Mouse (Mus musculus) testis, adult 2 months (tissue): ENCODE data around the gene Phykpl. TPM values are rescaled to one million over a fixed set of nuclear protein-coding genes. Genes with fewer than 3 reads are reported as not detected.
"Not testable (repeated sequence)": the region's sequence is repeated elsewhere in the genome, so short reads cannot be mapped to it uniquely, and the experiment has no call there.

Source experiments
- H3K27ac ChIP-seq: fragments of 200-500 bp; 2 replicates; pipeline ENCODE4 v1.5.1; 2012; ENCODE audit warnings: low read depth, low read length; ENCODE audit not compliant: control insufficient read depth, insufficient read depth
- H3K27me3 ChIP-seq: fragments of 200-500 bp; 2 replicates; pipeline ENCODE4 v1.6.1; 2012; ENCODE audit warnings: mild to moderate bottlenecking, low read length, moderate library complexity; ENCODE audit not compliant: control insufficient read depth, insufficient read depth
- H3K36me3 ChIP-seq: fragments of 200-500 bp; 2 replicates; pipeline ENCODE4 v1.6.1; 2012; ENCODE audit warnings: mild to moderate bottlenecking, low read length; ENCODE audit not compliant: control insufficient read depth, insufficient read depth
- H3K4me1 ChIP-seq: fragments of 200-500 bp; 2 replicates; pipeline ENCODE4 v1.6.1; 2012; ENCODE audit warnings: low read length; ENCODE audit not compliant: control insufficient read depth, insufficient read depth
- H3K4me3 ChIP-seq: fragments of 200-500 bp; 2 replicates; pipeline ENCODE4 v1.5.1; 2012; ENCODE audit warnings: low read depth, mild to moderate bottlenecking, low read length, moderate library complexity, mixed read lengths; ENCODE audit not compliant: control insufficient read depth
- CTCF ChIP-seq: fragments of 200-500 bp; IDR thresholded peaks from 2 replicates; pipeline ENCODE4 v1.5.1; 2012; ENCODE audit warnings: low read depth, mild to moderate bottlenecking, inconsistent platforms, low read length, moderate library complexity; ENCODE audit not compliant: control insufficient read depth, insufficient read depth, insufficient replicate concordance
- POLR2A ChIP-seq: fragments of 200-500 bp; IDR thresholded peaks from 2 replicates; pipeline ENCODE4 v1.6.1; 2012; ENCODE audit warnings: low read depth, mild to moderate bottlenecking, inconsistent platforms, low read length, moderate library complexity; ENCODE audit not compliant: control insufficient read depth
- polyA plus RNA-seq: library from polyadenylated mRNA; depleted of rRNA; stranded (reverse); fragments of >200 nt; gene quantifications from 2 replicates; pipeline ENCODE4 v1.2.3, GENCODE M21; 2012

The Phykpl gene
- polyA plus RNA-seq, 1 experiment = 7.3 TPM

DNA sequence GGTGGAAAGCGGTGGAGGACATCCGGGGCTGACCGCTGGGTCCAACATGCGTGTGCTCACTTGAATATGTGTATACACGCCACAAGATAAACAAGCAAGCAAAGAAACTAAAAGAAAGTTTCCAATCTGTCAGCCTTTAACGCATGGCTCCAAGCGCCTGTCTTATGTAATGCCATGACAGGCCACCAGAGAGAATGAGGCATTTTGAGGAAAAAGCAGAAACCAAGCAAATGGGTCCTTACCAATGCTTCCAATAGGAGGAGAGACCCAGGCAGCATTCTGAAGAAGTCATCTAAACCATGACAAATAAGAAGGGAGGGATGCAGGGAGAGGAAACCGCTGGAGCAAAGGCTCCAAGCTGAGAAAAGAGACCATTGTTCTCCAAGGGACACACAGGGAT lies 29.7 kb downstream of the Phykpl start:
- Histone ChIP-seq H3K36me3 (no peaks in the 10 kb centered on the region), H3K4me3 (no peak overlapping the region), H3K27ac (no peak overlapping the region), H3K4me1 (peaks cover 12% of the 10 kb centered on the region), H3K27me3 (no peaks in the 10 kb centered on the region)
- TF ChIP-seq POLR2A (no peak), CTCF (no peak)

DNA sequence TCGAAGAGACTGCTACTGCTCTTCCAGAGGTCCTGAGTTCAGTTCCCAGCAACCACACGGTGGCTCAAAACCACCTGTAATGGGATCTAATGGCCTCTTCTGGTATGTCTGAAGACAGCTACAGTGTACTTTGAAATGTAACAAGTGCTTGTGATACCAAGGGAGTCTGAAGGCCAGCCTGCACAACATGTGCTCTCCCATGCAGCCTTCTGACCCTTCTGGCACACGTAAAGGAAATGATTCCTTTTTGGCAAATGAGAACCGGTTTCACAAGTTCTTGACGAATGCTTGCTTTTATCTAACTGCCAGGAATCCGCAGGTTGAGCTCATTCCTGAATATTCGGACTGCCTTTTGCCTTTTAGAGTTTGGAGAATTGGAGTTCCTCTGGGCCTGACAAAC lies 30.6 kb downstream of the Phykpl start:
- Histone ChIP-seq H3K36me3 (no peaks in the 10 kb centered on the region), H3K27me3 (no peaks in the 10 kb centered on the region), H3K4me3 (peak overlapping the region; percentile 75; the same call in 1 of the 2 replicates), H3K27ac (peak overlapping the region; percentile 91), H3K4me1 (peaks cover 12% of the 10 kb centered on the region)
- TF ChIP-seq POLR2A = no peak
- TF ChIP-seq CTCF = no peak

DNA sequence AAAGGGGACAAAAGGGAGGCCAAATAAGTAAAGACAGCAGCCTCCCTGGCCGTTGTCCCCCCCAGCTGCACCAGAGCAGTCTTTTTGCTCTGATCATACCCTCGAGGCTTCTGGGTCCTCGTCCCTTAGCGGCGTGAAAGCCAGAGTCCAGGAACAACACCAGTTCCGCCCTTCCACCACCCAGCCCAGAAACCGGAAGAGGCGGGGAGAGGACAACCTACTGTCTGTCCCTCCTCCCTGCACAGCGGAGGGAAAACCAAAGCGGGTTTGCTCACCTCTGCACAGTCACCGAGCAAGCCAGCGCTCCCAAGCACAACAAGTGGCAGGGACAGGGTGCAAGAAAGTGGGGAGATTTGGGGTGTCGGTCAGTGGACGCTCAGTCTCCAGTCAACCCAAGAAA lies 31.0 kb downstream of the Phykpl start:
- Histone ChIP-seq H3K4me1 (peaks cover 12% of the 10 kb centered on the region), H3K27ac (peak overlapping the region; percentile 91), H3K36me3 (no peaks in the 10 kb centered on the region), H3K27me3 (no peaks in the 10 kb centered on the region), H3K4me3 (peak overlapping the region; percentile 75)
- TF ChIP-seq CTCF = no peak
- peak; percentile 79 for TF ChIP-seq POLR2A

DNA sequence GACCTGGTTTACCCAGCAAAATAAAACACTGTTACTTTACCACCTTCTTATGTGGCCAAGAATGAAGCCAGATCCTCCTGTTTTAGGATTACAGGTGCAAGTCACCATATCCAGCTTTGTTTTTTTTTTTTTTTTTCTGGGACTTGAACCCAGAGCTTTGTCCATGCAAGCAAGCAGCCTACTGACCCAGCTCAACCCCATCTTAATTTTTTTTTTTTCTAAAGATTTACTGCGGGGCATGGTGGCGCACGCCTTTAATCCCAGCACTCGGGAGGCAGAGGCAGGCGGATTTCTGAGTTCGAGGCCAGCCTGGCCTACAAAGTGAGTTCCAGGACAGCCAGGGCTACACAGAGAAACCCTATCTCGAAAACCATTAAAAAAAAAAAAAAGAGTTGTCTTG lies 31.6 kb downstream of the Phykpl start:
- not testable (repeated sequence) for H3K36me3 ChIP-seq, H3K27me3 ChIP-seq, H3K4me3 ChIP-seq, H3K27ac ChIP-seq
- peaks cover 12% of the 10 kb centered on the region for H3K4me1 ChIP-seq

DNA sequence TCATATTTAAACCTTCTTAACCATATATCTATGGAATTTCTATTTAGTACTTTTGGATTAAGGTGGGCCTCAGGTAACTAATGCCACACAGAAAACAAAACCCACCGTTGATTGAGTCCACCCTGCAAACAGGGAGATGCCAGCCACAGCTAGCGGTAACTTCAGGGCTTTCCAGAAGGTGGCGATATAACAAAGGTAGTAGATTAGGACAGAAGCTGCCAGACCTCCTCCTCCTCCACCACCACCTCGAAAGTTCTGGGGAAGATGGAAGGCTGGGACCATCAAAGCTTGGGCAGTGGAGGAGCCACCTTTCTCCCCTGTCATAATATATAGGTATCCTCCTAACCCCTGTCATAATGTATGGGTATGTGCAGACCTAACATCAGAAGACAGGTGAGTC lies 33.1 kb downstream of the Phykpl start:
- no peak overlapping the region for H3K27ac ChIP-seq
- no peaks in the 10 kb centered on the region for H3K36me3 ChIP-seq
- H3K4me1 ChIP-seq = peaks cover 12% of the 10 kb centered on the region
- H3K27me3 ChIP-seq = no peaks in the 10 kb centered on the region
- TF ChIP-seq POLR2A = no peak
- TF ChIP-seq CTCF = peak; percentile 57; the same call in 1 of the 2 replicates
- H3K4me3 ChIP-seq = no peak overlapping the region

DNA sequence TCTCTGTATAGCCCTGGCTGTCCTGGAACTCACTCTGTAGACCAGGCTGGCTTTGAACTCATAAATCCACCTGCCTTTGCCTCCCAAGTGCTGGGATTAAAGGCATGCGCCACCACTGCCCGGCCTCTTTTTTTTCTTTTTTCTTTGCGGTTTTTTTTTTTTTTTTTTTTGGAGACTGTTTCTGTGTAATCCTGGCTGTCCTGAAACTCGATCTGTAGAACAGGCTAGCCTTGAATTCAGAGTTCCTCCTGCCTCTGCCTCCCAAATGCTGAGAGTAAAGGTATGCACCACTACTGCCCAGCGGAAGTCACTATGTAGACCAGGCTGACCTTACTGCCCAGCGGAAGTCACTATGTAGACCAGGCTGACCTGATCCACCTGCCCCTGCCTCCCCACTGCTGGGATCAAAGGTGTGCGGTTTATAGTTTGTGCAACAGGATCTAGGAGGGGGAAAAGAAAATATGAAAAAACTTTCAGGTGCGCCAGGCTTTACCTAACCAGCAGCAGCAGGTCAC lies 34.4 kb downstream of the Phykpl start:
- Histone ChIP-seq H3K4me3 (peak overlapping the region; percentile 97), H3K4me1 (peaks cover 12% of the 10 kb centered on the region), H3K27ac (peak overlapping the region; percentile 33; the same call in 1 of the 2 replicates), H3K27me3 (no peaks in the 10 kb centered on the region), H3K36me3 (no peaks in the 10 kb centered on the region)
- TF ChIP-seq CTCF (no peak), POLR2A (no peak)

DNA sequence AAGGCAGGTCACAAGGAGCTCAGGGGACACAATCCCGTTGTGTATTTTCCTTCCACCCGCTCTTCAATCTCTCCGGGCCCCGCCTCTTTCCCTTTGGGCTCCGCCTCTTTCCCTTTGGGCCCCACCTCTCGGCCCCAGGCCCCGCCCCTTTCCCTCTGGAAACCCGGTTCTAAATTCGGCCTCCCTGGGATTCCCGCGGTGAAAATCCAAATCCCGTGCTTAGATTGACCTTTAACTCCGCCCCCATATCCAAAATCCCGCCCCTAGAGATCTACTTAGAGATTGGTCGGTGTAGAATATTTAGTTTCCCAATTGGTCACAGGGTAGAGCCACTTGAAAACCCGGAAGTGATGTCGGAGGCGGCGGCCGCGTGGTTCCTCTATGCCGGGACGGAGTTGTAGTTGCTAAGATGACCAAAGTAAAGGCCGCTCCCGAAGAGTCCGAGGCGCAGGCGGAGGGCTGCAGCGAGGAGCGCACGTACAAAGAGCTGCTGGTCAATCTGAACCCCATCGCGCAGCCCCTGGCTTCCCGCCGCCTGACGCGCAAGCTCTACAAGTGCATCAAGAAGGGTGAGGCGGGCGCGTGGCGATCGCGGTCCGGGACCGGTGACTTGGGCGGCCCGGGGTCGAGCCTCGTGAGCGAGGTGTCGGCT lies 35.0 kb downstream of the Phykpl start, which contains the start of gene Nhp2:
Nhp2 (plus strand) TSS at position 327 of the 652 bp plus-strand sequence.
- Histone ChIP-seq H3K4me1 (peaks cover 10% of the 10 kb centered on the region), H3K27me3 (no peaks in the 10 kb centered on the region), H3K27ac (peak within 1 kb of the TSS; percentile 83), H3K4me3 (peak within 1 kb of the TSS; percentile 97), H3K36me3 (no peaks in the 10 kb centered on the region; the same call in 1 of the 2 replicates)
- TF ChIP-seq POLR2A = peak; percentile 49; the same call in 1 of the 2 replicates
- TF ChIP-seq CTCF = no peak
